Mouse (Mus musculus) cerebellum, adult 2 months (tissue): ENCODE measurements around the gene Adamts7. TPM values are rescaled to one million over a fixed set of nuclear protein-coding genes. Genes with fewer than 3 reads are reported as not detected.

ENCODE experiments used
- DNase-seq, 2 experiments: peaks; one replicate each; pipeline ENCODE4 v3.0.0; 2021
- H3K27ac ChIP-seq: fragments of 200-500 bp; 2 replicates; pipeline ENCODE4 v1.5.1; 2012; ENCODE audit warnings: low read length, control low read depth, inconsistent platforms; ENCODE audit not compliant: insufficient read depth
- H3K27me3 ChIP-seq: fragments of 200-500 bp; 2 replicates; pipeline ENCODE4 v1.6.1; 2012; ENCODE audit warnings: inconsistent platforms, mild to moderate bottlenecking, low read length, moderate library complexity; ENCODE audit not compliant: control insufficient read depth, insufficient read depth
- H3K4me1 ChIP-seq: fragments of 200-500 bp; 2 replicates; pipeline ENCODE4 v1.6.1; 2011; ENCODE audit warnings: low read length; ENCODE audit not compliant: control insufficient read depth, insufficient read depth
- H3K4me3 ChIP-seq: fragments of 200-500 bp; replicated peaks from 2 replicates; pipeline ENCODE3; 2011; ENCODE audit warnings: mild to moderate bottlenecking, low read depth, low read length, control low read depth; ENCODE audit not compliant: insufficient read depth
- CTCF ChIP-seq: fragments of 200-500 bp; IDR thresholded peaks from 2 replicates; pipeline ENCODE4 v1.5.1; 2011; ENCODE audit warnings: low read depth, mild to moderate bottlenecking, control low read depth, low read length, moderate library complexity, borderline replicate concordance; ENCODE audit not compliant: insufficient read depth
- POLR2A ChIP-seq: fragments of 200-500 bp; IDR thresholded peaks from 2 replicates; pipeline ENCODE4 v1.6.1; 2011; ENCODE audit warnings: low read length, control low read depth, borderline replicate concordance; ENCODE audit not compliant: insufficient read depth
- WGBS: fragments of 180-500 bp; shearing (Covaris S2); methylation state at CpG from one replicate; pipeline ENCODE4 v1.1.7; 2018; 5-methylcytosine and 5-hydroxymethylcytosine counted together
- polyA plus RNA-seq: library from polyadenylated mRNA; depleted of rRNA; stranded (reverse); fragments of >200 nt; gene quantifications from 2 replicates; pipeline ENCODE4 v1.2.3, GENCODE M21; 2012

Gene Adamts7
- polyA plus RNA-seq, 1 experiment = 0.34 TPM

DNA sequence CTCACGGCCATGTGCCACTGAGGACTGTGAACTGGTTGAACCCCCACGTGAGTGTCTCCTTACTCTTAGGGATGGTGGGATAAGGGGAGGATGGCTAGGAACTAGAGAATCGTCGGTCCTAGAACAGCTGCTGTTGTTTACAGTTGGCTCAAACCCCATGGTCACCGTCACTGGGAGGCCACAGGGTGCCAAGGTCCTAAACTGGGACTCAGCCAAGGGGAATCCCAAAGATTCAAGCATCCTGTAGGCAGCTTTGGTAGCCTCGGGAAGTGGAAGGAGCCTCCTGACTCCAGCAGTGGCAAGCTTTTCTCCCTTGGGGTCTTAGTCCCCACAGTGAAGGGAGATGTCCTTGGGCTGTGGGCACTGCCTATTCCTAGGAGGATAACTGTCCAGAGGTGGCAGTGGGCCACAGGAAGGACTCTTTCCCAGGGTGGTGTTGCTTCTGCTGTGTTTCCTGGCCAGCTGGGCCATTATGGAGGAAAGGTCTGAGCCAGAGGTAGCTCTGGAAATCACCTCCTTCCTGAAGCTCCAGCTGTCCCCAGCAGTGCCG lies 34.3 kb downstream of the Adamts7 start:
- no peak for DNase-seq
- 27% methylated on average over 7 of the region's 7 CpGs for WGBS
- H3K27me3 ChIP-seq = no peaks in the 10 kb centered on the region
- no peak for TF ChIP-seq CTCF
- TF ChIP-seq POLR2A = no peak
- peaks cover 14% of the 10 kb centered on the region for H3K4me1 ChIP-seq
- no peak overlapping the region for H3K27ac ChIP-seq
- H3K4me3 ChIP-seq = no peak overlapping the region

DNA sequence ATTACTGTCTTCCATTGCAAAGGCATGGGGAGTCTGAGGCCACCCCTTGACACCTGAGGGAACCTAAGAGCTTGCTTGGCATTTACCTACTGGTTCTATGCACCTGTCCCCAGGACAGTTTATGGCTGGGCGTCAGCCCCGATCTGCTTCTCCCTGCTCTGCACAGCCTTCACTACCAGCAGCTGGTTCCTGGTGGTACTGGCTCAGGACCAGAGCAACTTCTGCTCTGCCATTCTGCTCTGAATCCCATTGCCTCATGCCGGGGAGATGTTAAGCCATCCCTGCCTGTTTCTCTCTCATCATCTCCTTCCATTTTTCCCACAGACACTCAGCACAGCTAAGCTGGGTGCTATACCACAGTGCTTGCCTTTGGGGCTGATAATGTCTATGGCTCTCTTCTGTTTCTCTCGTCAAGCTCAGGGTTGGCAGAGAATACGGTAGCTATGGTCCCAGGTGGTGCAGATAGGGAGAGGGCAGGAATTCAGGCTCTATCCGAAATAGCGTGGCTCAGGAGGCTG lies 35.1 kb downstream of the Adamts7 start:
- TF ChIP-seq CTCF = no peak
- no peak for TF ChIP-seq POLR2A
- DNase-seq = no peak
- 15% methylated on average over 7 of the region's 7 CpGs for WGBS
- no peak overlapping the region for H3K4me3 ChIP-seq
- peaks cover 14% of the 10 kb centered on the region for H3K4me1 ChIP-seq
- H3K27me3 ChIP-seq = no peaks in the 10 kb centered on the region
- H3K27ac ChIP-seq = no peak overlapping the region

GRCm38 (mm10) chr9:90198531-90199449 lies 35.9 kb downstream of the Adamts7 start:
- H3K4me3 ChIP-seq = no peak overlapping the region
- 39% methylated on average over 10 of the region's 10 CpGs for WGBS
- no peaks in the 10 kb centered on the region for H3K27me3 ChIP-seq
- H3K27ac ChIP-seq = no peak overlapping the region
- H3K4me1 ChIP-seq = peaks cover 14% of the 10 kb centered on the region
- peak; percentile 37 to 46 for DNase-seq
- TF ChIP-seq CTCF = no peak

DNA sequence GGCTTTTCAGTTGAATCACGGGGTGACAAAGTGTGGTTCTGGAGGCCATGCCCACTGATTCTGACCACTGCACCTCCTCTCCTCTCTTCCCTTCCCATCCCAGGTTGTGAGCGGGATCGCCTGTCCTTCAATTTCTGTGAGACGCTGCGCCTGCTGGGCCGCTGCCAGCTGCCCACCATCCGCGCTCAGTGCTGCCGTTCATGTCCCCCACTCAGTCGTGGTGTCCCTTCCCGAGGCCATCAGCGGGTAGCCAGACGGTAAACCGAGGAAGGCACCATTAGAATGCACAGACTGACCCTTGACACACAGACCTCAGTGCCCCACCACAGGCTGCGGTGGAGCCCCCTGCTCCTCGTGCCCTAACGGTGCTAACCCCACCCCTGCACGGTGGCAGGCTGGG lies 36.7 kb downstream of the Adamts7 start:
- no peak for DNase-seq
- no peak for TF ChIP-seq CTCF
- 83% methylated on average over 18 of the region's 18 CpGs for WGBS
- Histone ChIP-seq H3K4me1 (peaks cover 14% of the 10 kb centered on the region), H3K27me3 (no peaks in the 10 kb centered on the region), H3K27ac (no peak overlapping the region), H3K4me3 (no peak overlapping the region)

GRCm38 (mm10) chr9:90200501-90200900 lies 37.6 kb downstream of the Adamts7 start:
- 90% methylated on average over 4 of the region's 4 CpGs for WGBS
- DNase-seq = no peak
- Histone ChIP-seq H3K27me3 (no peaks in the 10 kb centered on the region), H3K4me3 (no peak overlapping the region), H3K4me1 (peaks cover 14% of the 10 kb centered on the region), H3K27ac (no peak overlapping the region)
- TF ChIP-seq POLR2A (no peak), CTCF (no peak)

DNA sequence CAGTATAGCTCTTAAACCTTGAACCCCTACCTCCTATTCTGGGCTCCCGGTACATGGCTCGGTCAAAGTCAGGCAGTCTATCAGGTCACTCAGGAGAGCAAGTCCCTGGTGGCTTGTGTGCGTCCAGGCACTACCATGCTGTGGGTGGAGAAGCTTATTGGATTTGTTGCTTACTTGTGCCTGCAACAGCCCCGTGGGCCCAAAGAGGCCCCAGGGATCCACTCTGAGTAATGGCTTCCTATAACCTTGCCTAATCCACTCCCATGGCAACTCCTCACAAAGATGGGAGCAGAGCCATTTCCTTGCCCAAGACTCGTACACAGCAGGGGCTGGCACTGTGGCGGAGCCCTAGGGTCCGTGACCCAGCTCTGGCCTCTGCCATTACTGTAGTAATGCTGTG lies 38.2 kb downstream of the Adamts7 start:
- Histone ChIP-seq H3K4me3 (no peak overlapping the region), H3K4me1 (peaks cover 14% of the 10 kb centered on the region), H3K27me3 (no peaks in the 10 kb centered on the region), H3K27ac (no peak overlapping the region)
- TF ChIP-seq CTCF (no peak), POLR2A (no peak)
- 86% methylated on average over 7 of the region's 7 CpGs for WGBS
- no peak for DNase-seq

DNA sequence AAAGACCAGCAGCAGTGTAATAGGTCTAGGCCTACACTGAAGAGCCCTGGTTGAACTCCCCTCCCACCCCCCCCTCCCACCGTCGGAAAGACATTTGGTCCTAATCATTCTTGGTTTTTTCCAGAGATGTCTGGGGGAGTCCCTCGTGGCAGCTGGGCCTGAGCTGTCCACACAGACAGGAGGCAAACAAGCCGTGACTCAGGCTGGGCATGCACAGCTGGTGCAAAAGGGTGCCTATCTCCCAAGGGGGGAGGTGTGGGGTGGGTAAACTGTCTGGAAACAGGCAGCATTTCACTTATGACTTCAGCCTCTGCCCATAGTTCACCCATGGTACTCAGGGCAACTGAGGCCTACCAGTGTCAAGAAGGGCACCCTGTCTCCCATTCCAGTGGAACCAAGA lies 38.7 kb downstream of the Adamts7 start:
- 57% methylated on average over 4 of the region's 4 CpGs for WGBS
- no peaks in the 10 kb centered on the region for H3K27me3 ChIP-seq
- H3K4me1 ChIP-seq = peaks cover 14% of the 10 kb centered on the region
- H3K4me3 ChIP-seq = no peak overlapping the region
- TF ChIP-seq POLR2A (no peak), CTCF (no peak)
- no peak for DNase-seq
- H3K27ac ChIP-seq = no peak overlapping the region

DNA sequence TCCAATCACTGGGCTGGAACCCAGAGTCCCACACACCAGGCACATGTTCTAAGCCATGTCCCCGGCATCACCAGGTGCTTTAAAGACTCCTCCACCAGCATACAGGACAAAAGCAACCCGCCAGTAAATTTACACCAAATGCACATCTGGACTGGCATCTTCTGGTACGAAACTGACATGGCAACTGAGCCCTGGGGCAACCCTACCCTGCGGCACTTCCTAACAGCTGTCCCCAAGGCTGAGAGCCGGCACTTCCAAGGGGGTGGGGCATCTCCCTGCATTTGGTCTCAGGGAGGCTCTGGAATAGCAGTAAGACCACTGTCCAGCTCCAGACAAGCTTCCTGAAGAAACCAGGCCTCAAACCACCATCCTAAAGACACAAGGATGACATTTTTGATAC lies 40.4 kb downstream of the Adamts7 start:
- WGBS = 80% methylated on average over 5 of the region's 5 CpGs
- no peak for TF ChIP-seq CTCF
- no peak for TF ChIP-seq POLR2A
- Histone ChIP-seq H3K4me1 (peaks cover 10% of the 10 kb centered on the region), H3K27ac (no peak overlapping the region), H3K4me3 (no peak overlapping the region), H3K27me3 (no peaks in the 10 kb centered on the region)
- no peak for DNase-seq
